Mouse (Mus musculus) embryonic stem cell, embryonic (primary cell): ENCODE results near the gene Gm10100.
"Not testable (repeated sequence)": the region's sequence is repeated elsewhere in the genome, so short reads cannot be mapped to it uniquely, and the experiment has no call there.

Source experiments
- CTCF ChIA-PET, 4 experiments: fragments of 300-600 bp in 2 of 4; fragments of 350-600 bp in 2 of 4; sonication (Branson Sonifier 250); formaldehyde crosslinking; loops; one replicate each; lab custom pipeline; 2022; ENCODE audit warnings: inconsistent platforms in 2 of 4; lab: Charles Lee
- POLR2A ChIA-PET, 4 experiments: fragments of 300-600 bp in 2 of 4; fragments of 350-600 bp in 2 of 4; sonication (Branson Sonifier 250); formaldehyde crosslinking; loops; one replicate each; lab custom pipeline; 2022; ENCODE audit warnings: antibody characterized with exemption in 4 of 4, inconsistent platforms in 1 of 4; lab: Charles Lee

Gene Gm10100

GRCm38 (mm10) chr10:77735928-77736327 lies 9.6 kb downstream of the Gm10100 start:
- ChIA-PET CTCF (no interaction called here), POLR2A (no interaction called here)

GRCm38 (mm10) chr10:77738929-77739328 lies 12.6 kb downstream of the Gm10100 start:
- CTCF ChIA-PET, result interaction anchor here in 2 of 4 experiments (0.6 to 1.6 kb wide), 2 partner anchors 10 to 641 kb away, joined by 8 to 9 read pairs; no protein-coding TSS in a partner anchor
- POLR2A ChIA-PET, result no interaction called here

GRCm38 (mm10) chr10:77741924-77742688 lies 15.8 kb downstream of the Gm10100 start, which contains the start of gene Gm18596:
Gm18596 (minus strand) TSS chr10:77742638.
- POLR2A ChIA-PET, result not testable (repeated sequence)
- CTCF ChIA-PET, result interaction anchor here (0.5 to 2.4 kb wide), 5 partner anchors 13 to 278 kb away, joined by 3 to 11 read pairs (median 4); partner anchors contain the start of gene Gm19402 (in 1 of the 4)

- POLR2A ChIA-PET, result not testable (repeated sequence)
Measured at GRCm38 (mm10) chr10:77750686-77751085, 24.4 kb downstream of the Gm10100 start.

GRCm38 (mm10) chr10:77751254-77751653 lies 25.0 kb downstream of the Gm10100 start, which contains the start of gene Gm9736:
Gm9736 (minus strand) TSS chr10:77751354.
- POLR2A ChIA-PET, result not testable (repeated sequence)
- CTCF ChIA-PET, result interaction anchor here in 1 of 4 experiments (1.8 kb wide), 1 partner anchor 27 kb away, joined by 5 read pairs; no protein-coding TSS in a partner anchor

More at GRCm38 (mm10) chr10:77750686-77751085, 24.4 kb downstream of the Gm10100 start:
- CTCF ChIA-PET, result interaction anchor here in 1 of 4 experiments (1.8 kb wide), 1 partner anchor 26 kb away, joined by 5 read pairs; no protein-coding TSS in a partner anchor

- CTCF ChIA-PET, result interaction anchor here (0.6 to 1.9 kb wide), 5 partner anchors 125 to 249 kb away, joined by 4 to 7 read pairs (median 5); no protein-coding TSS in a partner anchor
- POLR2A ChIA-PET, result not testable (repeated sequence)
Measured at GRCm38 (mm10) chr10:77752312-77752711, 26.0 kb downstream of the Gm10100 start.

- ChIA-PET POLR2A (no interaction called here), CTCF (interaction anchor here (0.6 to 1.9 kb wide), 13 partner anchors 56 to 1897 kb away, joined by 3 to 10 read pairs (median 5); partner anchors contain the start of gene Krtap10-10 (in 1 of the 4))
Measured at GRCm38 (mm10) chr10:77753448-77753847, 27.2 kb downstream of the Gm10100 start.

GRCm38 (mm10) chr10:77759582-77759981 lies 33.3 kb downstream of the Gm10100 start, which contains the start of gene Gm3233:
Gm3233 (minus strand) TSS chr10:77759682.
- POLR2A ChIA-PET, CTCF ChIA-PET: not testable (repeated sequence)

- ChIA-PET CTCF (no interaction called here), POLR2A (no interaction called here)
Measured at GRCm38 (mm10) chr10:77769727-77770126, 43.4 kb downstream of the Gm10100 start.

GRCm38 (mm10) chr10:77771225-77771624 lies 44.9 kb downstream of the Gm10100 start, which contains the start of gene Gm3238:
Gm3238 (minus strand) TSS chr10:77771325.
- CTCF ChIA-PET, POLR2A ChIA-PET: not testable (repeated sequence)

- CTCF ChIA-PET, POLR2A ChIA-PET: not testable (repeated sequence)
Measured at GRCm38 (mm10) chr10:77772142-77772541, 45.9 kb downstream of the Gm10100 start.
